Mouse (Mus musculus) olfactory bulb, adult 2 months (tissue): ENCODE measurements at regions not wholly inside any gene's neighbourhood (a gene's known extent, or its start where the extent isn't known, plus 50 kb on each side); places are given as distances from the start of the nearest gene placed in this dataset.

Source experiments
- H3K27ac ChIP-seq: fragments of 200-500 bp; 2 replicates; pipeline ENCODE4 v1.5.1; 2012; ENCODE audit warnings: low read depth, low read length; ENCODE audit not compliant: insufficient read depth
- H3K4me1 ChIP-seq: fragments of 200-500 bp; 2 replicates; pipeline ENCODE4 v1.6.1; 2012; ENCODE audit warnings: low read length; ENCODE audit not compliant: control insufficient read depth, insufficient read depth
- H3K4me3 ChIP-seq: fragments of 200-500 bp; 2 replicates; pipeline ENCODE4 v1.5.1; 2012; ENCODE audit warnings: mild to moderate bottlenecking, low read depth, low read length, moderate library complexity; ENCODE audit not compliant: insufficient read depth
- CTCF ChIP-seq: fragments of 200-500 bp; IDR thresholded peaks from 2 replicates; pipeline ENCODE4 v1.5.1; 2012; ENCODE audit warnings: low read depth, mild to moderate bottlenecking, low read length, moderate library complexity; ENCODE audit not compliant: insufficient read depth
- POLR2A ChIP-seq: fragments of 200-500 bp; IDR thresholded peaks from 2 replicates; pipeline ENCODE4 v1.6.1; 2012; ENCODE audit warnings: mild to moderate bottlenecking, low read depth, low read length, moderate library complexity; ENCODE audit not compliant: insufficient read depth
- WGBS: fragments of 180-500 bp; shearing (Covaris S2); methylation state at CpG from one replicate; pipeline ENCODE4 v1.1.7; 2018; 5-methylcytosine and 5-hydroxymethylcytosine counted together

DNA sequence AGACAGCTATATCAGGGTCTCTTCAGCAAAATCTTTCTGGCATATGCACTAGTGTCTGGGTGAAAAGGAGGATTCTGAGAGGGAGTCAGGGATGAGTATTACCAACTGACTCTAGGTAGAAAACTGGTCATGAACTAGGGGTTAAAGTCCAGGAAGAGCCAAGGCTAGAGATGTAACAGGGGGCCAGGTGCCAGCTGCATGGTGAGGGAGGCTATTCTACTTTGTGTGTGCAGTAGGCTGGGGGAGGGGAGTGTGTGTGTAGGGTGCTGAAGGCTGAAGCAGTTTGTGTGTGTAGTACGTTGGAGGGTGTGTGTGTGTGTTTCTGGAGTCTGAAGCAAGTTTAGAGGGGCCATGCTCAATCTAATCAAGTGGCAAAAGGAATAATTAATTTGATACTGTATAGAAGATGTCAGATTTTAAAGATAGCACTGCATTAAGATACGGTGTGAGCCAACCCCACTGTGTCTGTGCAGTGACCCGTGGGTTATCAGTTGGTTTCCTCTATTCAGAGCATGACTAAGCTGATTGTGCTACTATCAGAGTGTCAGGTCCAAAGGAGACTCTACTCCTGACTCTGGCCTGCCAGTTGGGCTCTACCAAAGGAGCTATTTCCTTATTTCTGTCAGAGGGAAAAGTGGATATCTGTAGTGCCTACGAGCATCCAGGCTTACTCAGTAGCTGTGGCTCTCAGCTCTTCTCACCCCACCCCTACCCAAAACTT is 82.0 kb downstream of the Phlda1 start:
- no peak for TF ChIP-seq CTCF
- no peak for TF ChIP-seq POLR2A
- Histone ChIP-seq H3K27ac (no peak overlapping the region), H3K4me3 (no peak overlapping the region), H3K4me1 (no peaks in the 10 kb centered on the region)
- 76% methylated on average over 4 of the region's 4 CpGs for WGBS

DNA sequence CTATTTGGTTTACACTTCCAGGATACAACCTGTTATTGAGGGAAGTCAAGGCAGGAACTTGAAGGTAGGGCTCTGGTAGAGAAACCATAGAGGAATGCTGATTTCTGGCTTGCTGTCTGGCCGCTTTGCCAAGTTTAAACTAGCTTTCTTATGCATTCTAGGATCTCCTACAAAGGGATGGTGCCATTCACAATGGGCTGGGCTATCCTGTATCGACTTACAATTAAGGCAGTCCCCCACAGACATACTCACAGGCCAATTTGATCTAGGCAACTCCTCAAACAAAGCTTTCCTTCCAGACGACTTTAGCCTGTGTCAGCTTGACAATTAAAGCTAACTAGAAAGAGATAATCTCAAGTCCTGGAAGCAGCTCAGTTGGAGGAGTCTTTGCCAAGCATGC is 83.1 kb downstream of the Phlda1 start:
- H3K4me1 ChIP-seq, result no peaks in the 10 kb centered on the region
- no peak overlapping the region for H3K4me3 ChIP-seq
- no peak for TF ChIP-seq CTCF
- no peak for TF ChIP-seq POLR2A
- WGBS, result 68% methylated on average over 3 of the region's 3 CpGs
- no peak overlapping the region for H3K27ac ChIP-seq

DNA sequence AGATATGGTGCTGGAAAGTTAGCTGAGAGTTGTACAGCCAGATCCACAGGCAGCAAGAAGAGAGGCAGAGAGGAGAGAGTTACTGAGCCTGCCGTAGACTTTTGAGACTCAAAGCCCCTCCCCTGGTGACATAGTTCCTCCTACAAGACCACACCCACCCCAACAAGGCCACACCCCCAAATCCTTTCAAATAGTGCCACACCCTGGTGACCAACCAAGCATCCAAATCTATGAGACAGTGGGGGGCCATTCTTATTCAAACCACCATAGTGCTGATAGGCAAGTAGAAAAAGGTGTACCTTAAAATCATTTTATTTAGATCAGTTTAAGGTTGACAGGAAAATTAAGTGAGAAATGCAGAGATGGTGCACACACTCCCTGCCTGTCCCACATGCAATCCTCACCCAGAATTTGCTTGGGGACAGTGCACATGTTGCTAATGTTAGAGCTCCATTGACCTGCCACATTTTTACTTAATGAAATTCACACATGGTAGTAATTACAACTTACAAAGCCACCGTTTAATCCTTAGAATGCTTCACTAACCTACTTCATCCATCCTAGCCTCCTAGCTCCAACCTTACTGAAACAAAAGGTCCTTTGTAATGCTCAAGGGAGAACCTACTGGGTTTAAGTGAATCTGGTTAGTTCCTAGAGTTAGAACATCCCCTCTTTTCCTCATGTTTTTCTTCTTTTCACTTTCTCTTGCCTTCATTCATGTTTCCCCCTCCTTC is 86.5 kb downstream of the Phlda1 start:
- H3K4me1 ChIP-seq, result peaks cover 6% of the 10 kb centered on the region
- TF ChIP-seq CTCF, result no peak
- no peak for TF ChIP-seq POLR2A
- no peak overlapping the region for H3K27ac ChIP-seq
- WGBS, result 53% methylated on average over 2 of the region's 2 CpGs
- no peak overlapping the region for H3K4me3 ChIP-seq

DNA sequence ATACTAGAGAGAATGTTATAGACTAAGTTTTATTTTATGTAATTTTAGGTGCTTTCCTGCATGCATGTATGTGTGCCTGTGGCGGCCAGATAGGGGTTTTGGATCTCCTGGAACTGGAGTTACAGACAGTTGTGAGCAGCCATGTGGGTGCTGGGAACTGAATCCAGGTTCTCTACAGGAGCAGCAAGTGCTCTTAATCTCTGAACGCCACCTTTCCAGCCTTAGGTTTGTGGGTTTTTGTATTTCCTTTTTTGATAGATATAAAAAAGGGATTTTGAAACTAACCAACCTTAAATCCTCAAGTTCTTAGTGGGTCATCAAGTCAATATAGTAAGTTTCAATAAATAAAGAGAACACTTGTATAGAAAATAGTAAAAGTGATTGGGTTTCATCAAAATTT is 87.2 kb downstream of the Phlda1 start:
- WGBS, result 96% methylated on average over 2 of the region's 2 CpGs
- H3K4me3 ChIP-seq, result no peak overlapping the region
- H3K4me1 ChIP-seq, result peaks cover 6% of the 10 kb centered on the region
- TF ChIP-seq CTCF (no peak), POLR2A (no peak)
- no peak overlapping the region for H3K27ac ChIP-seq

DNA sequence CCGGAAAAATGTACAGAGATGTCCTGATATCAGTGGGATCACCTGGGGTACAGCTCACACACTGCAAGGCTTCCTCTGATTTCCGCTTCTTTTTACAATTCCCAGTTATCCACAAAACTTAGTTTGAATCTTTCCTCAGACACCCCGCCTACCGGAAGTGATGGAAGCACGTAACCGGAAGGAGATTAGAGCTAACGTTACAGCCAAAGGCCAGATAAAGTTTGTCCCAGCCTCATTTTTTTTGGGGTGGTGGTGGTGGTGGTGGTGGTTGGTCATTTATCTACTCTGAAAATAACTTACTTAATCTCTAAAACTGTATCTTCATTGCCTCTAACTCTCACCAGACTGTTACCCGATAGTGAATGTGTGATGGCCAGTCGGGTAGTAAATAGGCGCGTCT is 88.1 kb downstream of the Phlda1 start:
- Histone ChIP-seq H3K4me3 (no peak overlapping the region), H3K27ac (no peak overlapping the region), H3K4me1 (peaks cover 6% of the 10 kb centered on the region)
- 91% methylated on average over 11 of the region's 11 CpGs for WGBS
- TF ChIP-seq CTCF (no peak), POLR2A (no peak)

DNA sequence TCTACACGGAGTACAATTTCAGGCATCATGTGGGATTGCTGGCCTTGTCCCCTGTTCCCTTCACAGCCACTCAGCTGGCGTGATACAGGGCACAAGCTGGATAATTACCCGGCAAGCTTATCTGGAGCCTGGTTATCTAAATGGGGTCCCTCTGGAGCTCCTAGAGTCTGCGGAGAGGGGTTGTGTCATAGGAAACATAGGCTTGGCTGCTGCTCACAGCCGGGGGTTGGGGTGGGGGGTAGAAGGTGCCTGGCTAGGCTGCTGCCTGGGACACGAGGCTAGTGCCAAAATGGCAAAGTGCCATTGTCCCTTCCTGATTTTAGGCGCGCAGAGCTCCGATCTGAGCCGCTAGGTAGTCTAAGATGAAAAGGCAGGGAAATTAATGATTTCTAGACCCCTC is 88.6 kb downstream of the Phlda1 start:
- H3K4me1 ChIP-seq, result peaks cover 9% of the 10 kb centered on the region
- TF ChIP-seq CTCF (no peak), POLR2A (no peak)
- WGBS, result 65% methylated on average over 10 of the region's 10 CpGs
- no peak overlapping the region for H3K4me3 ChIP-seq
- H3K27ac ChIP-seq, result no peak overlapping the region

DNA sequence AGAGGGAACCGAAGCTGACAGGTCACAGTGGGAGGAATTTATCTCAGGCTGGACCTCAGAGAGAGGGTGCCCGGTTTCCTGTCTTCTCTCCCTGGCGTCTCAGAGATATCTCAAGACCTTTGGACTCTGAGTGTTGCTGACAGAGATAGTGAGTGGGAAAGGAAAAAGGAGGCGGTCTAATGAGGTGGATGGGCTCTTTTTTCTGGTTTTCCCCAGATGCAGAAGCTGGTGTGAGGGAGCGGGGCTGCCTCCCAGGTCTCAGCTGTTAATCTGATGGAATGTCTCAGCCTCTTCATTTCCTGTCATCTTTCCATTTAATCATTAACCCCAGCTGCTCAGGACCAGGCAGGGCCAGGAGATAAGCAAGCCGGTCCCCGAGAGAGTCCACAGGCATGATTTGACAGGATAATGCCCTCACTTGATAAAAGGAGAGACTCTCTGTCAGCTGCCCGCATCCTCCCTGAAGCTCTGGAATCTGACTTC is 89.5 kb downstream of the Phlda1 start:
- Histone ChIP-seq H3K4me3 (no peak overlapping the region), H3K4me1 (peaks cover 15% of the 10 kb centered on the region), H3K27ac (no peak overlapping the region)
- TF ChIP-seq CTCF, result no peak
- TF ChIP-seq POLR2A, result no peak
- 78% methylated on average over 8 of the region's 8 CpGs for WGBS

DNA sequence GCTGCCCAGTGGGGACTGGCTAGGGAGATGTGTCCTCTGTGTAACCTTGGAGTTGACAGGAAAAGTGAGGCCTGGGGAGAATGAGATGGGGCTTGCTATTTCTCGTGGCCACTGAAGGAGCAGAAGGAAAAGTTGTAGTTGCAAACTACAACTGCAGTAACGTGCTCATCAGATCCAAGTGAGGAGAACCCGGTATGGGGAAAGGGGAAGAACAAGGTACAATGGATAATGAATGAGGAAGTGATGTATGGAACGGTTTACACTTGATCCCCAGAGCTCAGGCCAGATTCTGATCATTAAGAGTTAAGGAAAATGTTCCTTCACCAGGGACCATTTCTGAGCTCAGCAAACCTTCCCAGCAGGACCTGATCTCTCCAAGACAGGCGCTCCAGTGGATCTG is 92.6 kb downstream of the Phlda1 start:
- TF ChIP-seq POLR2A, result no peak
- TF ChIP-seq CTCF, result no peak
- WGBS, result 97% methylated on average over 5 of the region's 5 CpGs
- H3K4me1 ChIP-seq, result peaks cover 19% of the 10 kb centered on the region

DNA sequence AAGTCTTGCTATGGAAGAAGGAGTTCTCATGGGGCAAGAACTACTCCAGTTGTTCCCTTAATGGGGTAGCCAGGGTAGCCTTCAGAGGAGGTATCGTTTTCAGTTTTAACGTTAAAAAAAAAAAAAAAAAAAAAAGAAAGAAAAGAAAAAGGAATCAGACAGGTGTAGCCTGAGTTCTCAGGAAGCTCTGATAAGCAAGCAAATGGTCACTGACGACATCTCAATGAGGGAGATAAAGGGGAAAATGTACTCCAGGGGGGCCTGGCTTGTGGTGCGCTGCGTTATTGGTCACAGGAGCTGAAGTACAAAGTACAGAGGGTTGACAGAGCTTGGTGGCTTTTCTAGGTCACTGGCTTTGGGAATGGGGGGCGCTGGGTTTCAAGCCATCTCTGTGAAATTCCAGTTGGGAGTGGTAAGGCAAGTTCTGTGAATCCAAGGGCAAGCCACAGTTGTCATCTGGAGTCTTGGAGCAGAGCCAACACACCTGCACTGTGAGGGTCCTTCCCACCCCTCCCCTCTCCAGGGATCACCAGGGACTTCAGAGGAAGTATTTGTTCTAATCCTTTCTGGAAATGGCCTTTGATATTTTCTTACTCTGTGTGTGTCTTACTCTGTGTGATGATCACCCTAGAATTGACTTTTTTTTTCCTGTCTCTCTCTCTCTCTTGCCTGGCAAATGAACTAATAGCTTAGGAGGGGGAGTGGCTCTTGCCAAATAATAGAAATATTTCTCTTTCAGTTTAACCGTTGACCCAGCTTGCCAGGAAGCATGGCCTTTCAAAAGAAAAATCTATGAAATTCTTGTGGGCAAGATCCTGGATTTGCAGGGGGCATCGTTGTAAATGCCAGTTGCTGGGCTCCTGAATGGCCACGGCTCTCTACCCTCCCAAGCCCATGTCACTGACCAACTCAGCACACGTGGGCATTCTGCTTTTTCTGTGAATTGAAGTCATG is 93.5 kb downstream of the Phlda1 start:
- peaks cover 18% of the 10 kb centered on the region for H3K4me1 ChIP-seq
- 76% methylated on average over 10 of the region's 10 CpGs for WGBS
- no peak overlapping the region for H3K27ac ChIP-seq
- H3K4me3 ChIP-seq, result no peak overlapping the region
- TF ChIP-seq POLR2A (no peak), CTCF (no peak)

More for the DNA sequence above, 92.6 kb downstream of the Phlda1 start:
- Histone ChIP-seq H3K4me3 (no peak overlapping the region), H3K27ac (no peak overlapping the region)
